Mouse (Mus musculus) cerebellum, postnatal 14 days (tissue): ENCODE results near the gene Thoc7.

Experiments used
- DNase-seq, 2 experiments: peaks; one replicate each; pipeline ENCODE4 v3.0.0; 2021; ENCODE audit warnings: mixed read lengths in 2 of 2

Thoc7 gene

GRCm38 (mm10) chr14:13933290-13934051 lies 28.2 kb downstream of the Thoc7 start:
- DNase-seq: no peak

- DNase-seq: peak; percentile 85
Observed at GRCm38 (mm10) chr14:13917630-13918029, 44.0 kb downstream of the Thoc7 start.

GRCm38 (mm10) chr14:13917208-13917607 lies 44.4 kb downstream of the Thoc7 start:
- DNase-seq: no peak

GRCm38 (mm10) chr14:13915207-13915606 lies 46.4 kb downstream of the Thoc7 start:
- no peak for DNase-seq

- no peak for DNase-seq
Observed at GRCm38 (mm10) chr14:13914387-13915082, 47.1 kb downstream of the Thoc7 start, which contains the start of gene Gm281. Gm281 (minus strand) TSS chr14:13914478.

GRCm38 (mm10) chr14:13910148-13910547 lies 51.5 kb downstream of the Thoc7 start:
- no peak for DNase-seq

- DNase-seq: no peak
Observed at GRCm38 (mm10) chr14:13907145-13907544, 54.5 kb downstream of the Thoc7 start.

GRCm38 (mm10) chr14:13906461-13906860 lies 55.2 kb downstream of the Thoc7 start:
- no peak for DNase-seq

- DNase-seq: peak; percentile 64 to 72
Observed at GRCm38 (mm10) chr14:13901611-13902067, 60.0 kb downstream of the Thoc7 start.
